Mouse (Mus musculus): ENCODE data around the gene Cadm2. TPM values are rescaled to one million over a fixed set of nuclear protein-coding genes. Genes with fewer than 3 reads are reported as not detected.

Gene Cadm2
- polyA plus RNA-seq, 1 experiment: 0.27 TPM

- no peak for DNase-seq (ENCODE audit: low read depth in 1 of 2, low spot score in 2 of 2)
- no peak for TF ChIP-seq POLR2A (IDR thresholded peaks at IDR 0.05; ENCODE audit: low read depth, low read length)
- TF ChIP-seq CTCF (IDR thresholded peaks at IDR 0.05; ENCODE audit: extremely low read depth, insufficient read depth, insufficient read length, insufficient replicate concordance): no peak
- Histone ChIP-seq H3K27me3 (ENCODE audit: control insufficient read depth, insufficient read depth, low read length) (no peaks in the 10 kb centered on the region), H3K36me3 (ENCODE audit: control insufficient read depth, insufficient read depth, low read length) (no peaks in the 10 kb centered on the region), H3K4me1 (ENCODE audit: control insufficient read depth, insufficient read depth, insufficient read length) (no peaks in the 10 kb centered on the region), H3K27ac (ENCODE audit: insufficient read depth, low read length) (no peak overlapping the region), H3K4me3 (ENCODE audit: extremely low read depth, insufficient read depth, insufficient read length) (no peak overlapping the region)
- 70% methylated on average over 3 of the region's 3 CpGs for WGBS
Observed at GRCm38 (mm10) chr16:67410926-67411325, 209.8 kb downstream of the Cadm2 start.

- 74% methylated on average over 2 of the region's 2 CpGs for WGBS
- Histone ChIP-seq H3K27me3 (ENCODE audit: control insufficient read depth, insufficient read depth, low read length) (no peaks in the 10 kb centered on the region), H3K27ac (ENCODE audit: insufficient read depth, low read length) (no peak overlapping the region), H3K4me1 (ENCODE audit: control insufficient read depth, insufficient read depth, insufficient read length) (no peaks in the 10 kb centered on the region), H3K4me3 (ENCODE audit: extremely low read depth, insufficient read depth, insufficient read length) (no peak overlapping the region), H3K36me3 (ENCODE audit: control insufficient read depth, insufficient read depth, low read length) (no peaks in the 10 kb centered on the region)
- DNase-seq (ENCODE audit: low read depth in 1 of 2, low spot score in 2 of 2): no peak
- no peak for TF ChIP-seq CTCF (IDR thresholded peaks at IDR 0.05; ENCODE audit: extremely low read depth, insufficient read depth, insufficient read length, insufficient replicate concordance)
Observed at GRCm38 (mm10) chr16:67410482-67410881, 210.2 kb downstream of the Cadm2 start.

GRCm38 (mm10) chr16:67367745-67368144 lies 253.0 kb downstream of the Cadm2 start:
- no peak for DNase-seq (ENCODE audit: low read depth in 1 of 2, low spot score in 2 of 2)
- Histone ChIP-seq H3K27me3 (ENCODE audit: control insufficient read depth, insufficient read depth, low read length) (no peaks in the 10 kb centered on the region), H3K4me3 (ENCODE audit: extremely low read depth, insufficient read depth, insufficient read length) (no peak overlapping the region), H3K36me3 (ENCODE audit: control insufficient read depth, insufficient read depth, low read length) (no peaks in the 10 kb centered on the region), H3K27ac (ENCODE audit: insufficient read depth, low read length) (no peak overlapping the region), H3K4me1 (ENCODE audit: control insufficient read depth, insufficient read depth, insufficient read length) (no peaks in the 10 kb centered on the region)
- TF ChIP-seq POLR2A (IDR thresholded peaks at IDR 0.05; ENCODE audit: low read depth, low read length) (no peak), CTCF (IDR thresholded peaks at IDR 0.05; ENCODE audit: extremely low read depth, insufficient read depth, insufficient read length, insufficient replicate concordance) (no peak)
- WGBS: 74% methylated on average over 2 of the region's 2 CpGs

GRCm38 (mm10) chr16:67348011-67348410 lies 272.7 kb downstream of the Cadm2 start:
- no peak for DNase-seq (ENCODE audit: low read depth in 1 of 2, low spot score in 2 of 2)
- WGBS: 79% methylated on average over 5 of the region's 5 CpGs
- H3K4me3 ChIP-seq (ENCODE audit: extremely low read depth, insufficient read depth, insufficient read length): no peak overlapping the region
- H3K27ac ChIP-seq (ENCODE audit: insufficient read depth, low read length): no peak overlapping the region
- TF ChIP-seq CTCF (IDR thresholded peaks at IDR 0.05; ENCODE audit: extremely low read depth, insufficient read depth, insufficient read length, insufficient replicate concordance) (no peak), POLR2A (IDR thresholded peaks at IDR 0.05; ENCODE audit: low read depth, low read length) (no peak)
- no peaks in the 10 kb centered on the region for H3K27me3 ChIP-seq (ENCODE audit: control insufficient read depth, insufficient read depth, low read length)
- no peaks in the 10 kb centered on the region for H3K36me3 ChIP-seq (ENCODE audit: control insufficient read depth, insufficient read depth, low read length)
- no peaks in the 10 kb centered on the region for H3K4me1 ChIP-seq (ENCODE audit: control insufficient read depth, insufficient read depth, insufficient read length)

- TF ChIP-seq CTCF (IDR thresholded peaks at IDR 0.05; ENCODE audit: extremely low read depth, insufficient read depth, insufficient read length, insufficient replicate concordance): no peak
- TF ChIP-seq POLR2A (IDR thresholded peaks at IDR 0.05; ENCODE audit: low read depth, low read length): no peak
- H3K36me3 ChIP-seq (ENCODE audit: control insufficient read depth, insufficient read depth, low read length): no peaks in the 10 kb centered on the region
- no peaks in the 10 kb centered on the region for H3K27me3 ChIP-seq (ENCODE audit: control insufficient read depth, insufficient read depth, low read length)
- H3K4me1 ChIP-seq (ENCODE audit: control insufficient read depth, insufficient read depth, insufficient read length): no peaks in the 10 kb centered on the region
- H3K4me3 ChIP-seq (ENCODE audit: extremely low read depth, insufficient read depth, insufficient read length): no peak overlapping the region
- no peak for DNase-seq (ENCODE audit: low read depth in 1 of 2, low spot score in 2 of 2)
- H3K27ac ChIP-seq (ENCODE audit: insufficient read depth, low read length): no peak overlapping the region
Observed at GRCm38 (mm10) chr16:67347561-67347960, 273.1 kb downstream of the Cadm2 start.

GRCm38 (mm10) chr16:67346621-67347290 lies 274.0 kb downstream of the Cadm2 start:
- no peaks in the 10 kb centered on the region for H3K27me3 ChIP-seq (ENCODE audit: control insufficient read depth, insufficient read depth, low read length)
- TF ChIP-seq CTCF (IDR thresholded peaks at IDR 0.05; ENCODE audit: extremely low read depth, insufficient read depth, insufficient read length, insufficient replicate concordance) (no peak), POLR2A (IDR thresholded peaks at IDR 0.05; ENCODE audit: low read depth, low read length) (no peak)
- no peaks in the 10 kb centered on the region for H3K4me1 ChIP-seq (ENCODE audit: control insufficient read depth, insufficient read depth, insufficient read length)
- H3K27ac ChIP-seq (ENCODE audit: insufficient read depth, low read length): no peak overlapping the region
- H3K4me3 ChIP-seq (ENCODE audit: extremely low read depth, insufficient read depth, insufficient read length): no peak overlapping the region
- DNase-seq (ENCODE audit: low read depth in 1 of 2, low spot score in 2 of 2): no peak
- no peaks in the 10 kb centered on the region for H3K36me3 ChIP-seq (ENCODE audit: control insufficient read depth, insufficient read depth, low read length)
- WGBS: 59% methylated on average over 10 of the region's 10 CpGs

GRCm38 (mm10) chr16:67344194-67344593 lies 276.5 kb downstream of the Cadm2 start:
- 81% methylated on average over 5 of the region's 5 CpGs for WGBS
- DNase-seq (ENCODE audit: low read depth in 1 of 2, low spot score in 2 of 2): no peak
- no peaks in the 10 kb centered on the region for H3K4me1 ChIP-seq (ENCODE audit: control insufficient read depth, insufficient read depth, insufficient read length)
- H3K27ac ChIP-seq (ENCODE audit: insufficient read depth, low read length): no peak overlapping the region
- no peaks in the 10 kb centered on the region for H3K36me3 ChIP-seq (ENCODE audit: control insufficient read depth, insufficient read depth, low read length)
- no peaks in the 10 kb centered on the region for H3K27me3 ChIP-seq (ENCODE audit: control insufficient read depth, insufficient read depth, low read length)
- no peak overlapping the region for H3K4me3 ChIP-seq (ENCODE audit: extremely low read depth, insufficient read depth, insufficient read length)
- TF ChIP-seq CTCF (IDR thresholded peaks at IDR 0.05; ENCODE audit: extremely low read depth, insufficient read depth, insufficient read length, insufficient replicate concordance) (no peak), POLR2A (IDR thresholded peaks at IDR 0.05; ENCODE audit: low read depth, low read length) (no peak)
